Mouse (Mus musculus): Measurements from ENCODE around the gene Ccsap. TPM values are rescaled to one million over a fixed set of nuclear protein-coding genes. Genes with fewer than 3 reads are reported as not detected.

The Ccsap gene
- 23.0 TPM for total RNA-seq (2023)

GRCm38 (mm10) chr8:123859648-123860259 is at the start of gene Ccsap:
TSS of gene Ccsap (minus strand) at chr8:123860209.

GRCm38 (mm10) chr8:123894502-123895097 is 34.6 kb upstream of the Ccsap start, which contains the start of gene Acta1:
TSS of gene Acta1 (minus strand) at chr8:123894751.

GRCm38 (mm10) chr8:123805718-123806373 is 54.2 kb downstream of the Ccsap start, which contains the start of gene Rab4a:
TSS of gene Rab4a (plus strand) at chr8:123805985.

Other genes with a start within 250 kb of the Ccsap start
- not detected for gene Rhou, start 206.3 kb downstream of the Ccsap start, total RNA-seq (2023)
- 1.2 TPM for gene Rab4a, start 54.2 kb downstream of the Ccsap start, total RNA-seq (2023)
- not detected for gene Acta1, start 34.5 kb upstream of the Ccsap start, total RNA-seq (2023)
- 24.8 TPM for gene Nup133, start 89.1 kb upstream of the Ccsap start, total RNA-seq (2023)
- gene Abcb10, start 122.9 kb upstream of the Ccsap start, total RNA-seq (2023) = 2.2 TPM
- 66.9 TPM for gene Taf5l, start 161.2 kb upstream of the Ccsap start, total RNA-seq (2023)
- gene Urb2, start 161.3 kb upstream of the Ccsap start, total RNA-seq (2023) = 21.2 TPM